Mouse (Mus musculus) cortical plate, adult 2 months (tissue): ENCODE results near the gene Matn4. TPM values are rescaled to one million over a fixed set of nuclear protein-coding genes. Genes with fewer than 3 reads are reported as not detected.

Source experiments
- H3K27ac ChIP-seq: fragments of 200-500 bp; 2 replicates; pipeline ENCODE4 v1.5.1; 2012; ENCODE audit warnings: low read length, control low read depth, inconsistent platforms; ENCODE audit not compliant: insufficient read depth
- H3K4me1 ChIP-seq: fragments of 200-500 bp; 2 replicates; pipeline ENCODE4 v1.6.1; 2011; ENCODE audit warnings: low read length; ENCODE audit not compliant: control insufficient read depth, insufficient read depth
- H3K4me3 ChIP-seq: fragments of 200-500 bp; 2 replicates; pipeline ENCODE4 v1.5.1; 2011; ENCODE audit warnings: mild to moderate bottlenecking, low read length, control low read depth; ENCODE audit not compliant: insufficient read depth
- CTCF ChIP-seq: fragments of 200-500 bp; IDR thresholded peaks from 2 replicates; pipeline ENCODE4 v1.5.1; 2011; ENCODE audit warnings: mild to moderate bottlenecking, control low read depth, low read length; ENCODE audit not compliant: insufficient read depth; ENCODE audit errors: extremely low read depth
- POLR2A ChIP-seq: fragments of 200-500 bp; IDR thresholded peaks from 2 replicates; pipeline ENCODE4 v1.6.1; 2011; ENCODE audit warnings: mild to moderate bottlenecking, low read length, control low read depth; ENCODE audit not compliant: insufficient read depth; ENCODE audit errors: extremely low read depth
- polyA plus RNA-seq: library from polyadenylated mRNA; depleted of rRNA; stranded (reverse); fragments of >200 nt; gene quantifications from 2 replicates; pipeline ENCODE4 v1.2.3, GENCODE M21; 2012

The Matn4 gene
- polyA plus RNA-seq, 1 experiment = 16.2 TPM

- H3K4me3 ChIP-seq = no peak overlapping the region
- no peak for TF ChIP-seq CTCF
- no peak for TF ChIP-seq POLR2A
- H3K27ac ChIP-seq = no peak overlapping the region
- no peaks in the 10 kb centered on the region for H3K4me1 ChIP-seq
Measured at GRCm38 (mm10) chr2:164437710-164438109, 32.8 kb upstream of the Matn4 start.

- Histone ChIP-seq H3K27ac (peak overlapping the region; percentile 49; the same call in 1 of the 2 replicates), H3K4me3 (no peak overlapping the region), H3K4me1 (no peaks in the 10 kb centered on the region)
- TF ChIP-seq POLR2A (no peak), CTCF (no peak)
Measured at GRCm38 (mm10) chr2:164436961-164437360, 32.0 kb upstream of the Matn4 start.

- TF ChIP-seq POLR2A = no peak
- no peak for TF ChIP-seq CTCF
- Histone ChIP-seq H3K27ac (no peak overlapping the region; the same call in 1 of the 2 replicates), H3K4me1 (no peaks in the 10 kb centered on the region), H3K4me3 (no peak overlapping the region)
Measured at GRCm38 (mm10) chr2:164436215-164436913, 31.4 kb upstream of the Matn4 start.

- TF ChIP-seq POLR2A = no peak
- no peak for TF ChIP-seq CTCF
- no peak overlapping the region for H3K4me3 ChIP-seq
- H3K27ac ChIP-seq = no peak overlapping the region
- no peaks in the 10 kb centered on the region for H3K4me1 ChIP-seq
Measured at GRCm38 (mm10) chr2:164435216-164436090, 30.5 kb upstream of the Matn4 start.

- no peak overlapping the region for H3K27ac ChIP-seq
- H3K4me1 ChIP-seq = no peaks in the 10 kb centered on the region
- TF ChIP-seq CTCF = no peak
- TF ChIP-seq POLR2A = no peak
- H3K4me3 ChIP-seq = no peak overlapping the region
Measured at GRCm38 (mm10) chr2:164434681-164435080, 29.7 kb upstream of the Matn4 start.

GRCm38 (mm10) chr2:164433278-164433895 lies 28.4 kb upstream of the Matn4 start:
- Histone ChIP-seq H3K4me1 (no peaks in the 10 kb centered on the region), H3K4me3 (no peak overlapping the region), H3K27ac (no peak overlapping the region)
- TF ChIP-seq CTCF = no peak
- no peak for TF ChIP-seq POLR2A

GRCm38 (mm10) chr2:164432541-164433191 lies 27.7 kb upstream of the Matn4 start:
- no peak overlapping the region for H3K4me3 ChIP-seq
- H3K4me1 ChIP-seq = no peaks in the 10 kb centered on the region
- TF ChIP-seq POLR2A (no peak), CTCF (no peak)
- H3K27ac ChIP-seq = 0 out of 2 replicates have a peak overlapping the region, but pooled peaks have one; percentile 25

GRCm38 (mm10) chr2:164431676-164432465 lies 26.9 kb upstream of the Matn4 start:
- H3K4me3 ChIP-seq = no peak overlapping the region
- H3K27ac ChIP-seq = no peak overlapping the region; the same call in 1 of the 2 replicates
- TF ChIP-seq CTCF (no peak), POLR2A (no peak)
- H3K4me1 ChIP-seq = no peaks in the 10 kb centered on the region

GRCm38 (mm10) chr2:164430697-164431096 lies 25.7 kb upstream of the Matn4 start:
- TF ChIP-seq CTCF (no peak), POLR2A (no peak)
- Histone ChIP-seq H3K27ac (no peak overlapping the region), H3K4me3 (no peak overlapping the region), H3K4me1 (no peaks in the 10 kb centered on the region)
